Mouse (Mus musculus) neutrophil, adult 83 days (primary cell): Measurements from ENCODE around the gene Rpl3l. TPM values are rescaled to one million over a fixed set of nuclear protein-coding genes. Genes with fewer than 3 reads are reported as not detected.

Experiments
- total RNA-seq, 2 experiments: library from RNA; stranded (reverse); gene quantifications; one replicate each; pipeline ENCODE4 v1.2.4; 2023

Gene Rpl3l
- 1 to 10 TPM; 1.0 to 1.2 TPM for total RNA-seq

DNA sequence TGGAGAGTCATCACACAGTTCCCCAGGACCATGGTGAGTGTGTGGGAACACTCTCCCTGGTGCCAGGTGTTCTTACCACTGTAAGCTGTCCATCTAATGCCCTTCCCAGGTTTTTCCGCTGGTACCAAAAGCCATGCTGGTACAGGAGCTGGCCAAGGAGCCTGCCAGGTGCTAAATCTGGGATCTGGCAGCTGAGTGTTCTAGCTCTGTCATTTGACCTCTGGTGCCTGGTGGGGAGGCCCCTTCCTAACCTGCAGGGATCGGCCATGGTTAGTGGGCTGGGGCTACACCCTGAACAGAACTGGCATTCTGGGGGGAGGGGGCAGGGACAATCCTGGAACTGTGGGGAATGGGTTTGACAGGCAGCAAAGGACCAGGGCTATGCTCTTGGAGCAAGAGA lies at the start of gene Rpl3l:
Gene Rpl3l (plus strand): TSS at position 203 of the 400 bp plus-strand sequence.

DNA sequence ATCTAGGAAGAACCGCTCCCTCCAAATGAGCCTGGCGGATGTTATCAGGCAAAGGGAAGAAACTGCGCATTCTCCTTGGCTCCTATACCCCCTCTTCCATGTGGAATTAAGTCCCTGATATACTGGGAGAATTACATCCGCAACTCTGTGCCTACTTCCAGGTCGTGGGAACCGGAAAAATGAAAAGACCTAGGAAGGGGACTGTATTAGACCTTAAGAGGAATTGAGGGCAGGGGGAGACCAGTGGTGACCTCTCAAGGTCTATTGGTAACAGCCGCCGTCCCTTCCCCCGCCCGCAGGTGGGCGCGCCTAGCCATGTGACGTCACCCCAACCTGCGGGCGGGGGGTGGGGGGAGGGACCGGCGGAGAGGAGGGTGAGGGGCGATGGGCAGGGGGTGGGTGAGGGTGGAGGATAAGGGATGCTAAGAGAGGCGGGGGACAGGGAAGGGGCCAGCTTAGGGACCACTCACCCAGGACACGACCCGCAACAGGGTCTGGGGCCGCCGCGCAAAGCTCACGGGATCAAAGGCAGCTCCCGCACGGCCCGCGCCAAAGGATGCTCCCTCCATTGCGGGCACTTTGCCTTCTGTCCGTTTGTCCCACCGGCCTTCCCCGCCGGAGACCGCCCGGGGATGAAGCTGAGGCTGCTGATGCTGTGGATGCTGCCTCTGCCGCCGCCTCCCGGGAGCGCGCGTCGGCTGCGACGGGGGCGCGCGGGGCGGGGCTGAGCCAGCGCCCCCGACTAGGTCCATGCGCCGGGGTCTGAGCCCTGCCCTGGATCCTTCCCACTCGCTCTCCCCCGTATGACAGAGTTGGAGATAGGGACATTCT lies 38.2 kb upstream of the Rpl3l start, which contains the start of gene Syngr3:
Gene Syngr3 (minus strand): TSS at position 705 of the 831 bp plus-strand sequence.

DNA sequence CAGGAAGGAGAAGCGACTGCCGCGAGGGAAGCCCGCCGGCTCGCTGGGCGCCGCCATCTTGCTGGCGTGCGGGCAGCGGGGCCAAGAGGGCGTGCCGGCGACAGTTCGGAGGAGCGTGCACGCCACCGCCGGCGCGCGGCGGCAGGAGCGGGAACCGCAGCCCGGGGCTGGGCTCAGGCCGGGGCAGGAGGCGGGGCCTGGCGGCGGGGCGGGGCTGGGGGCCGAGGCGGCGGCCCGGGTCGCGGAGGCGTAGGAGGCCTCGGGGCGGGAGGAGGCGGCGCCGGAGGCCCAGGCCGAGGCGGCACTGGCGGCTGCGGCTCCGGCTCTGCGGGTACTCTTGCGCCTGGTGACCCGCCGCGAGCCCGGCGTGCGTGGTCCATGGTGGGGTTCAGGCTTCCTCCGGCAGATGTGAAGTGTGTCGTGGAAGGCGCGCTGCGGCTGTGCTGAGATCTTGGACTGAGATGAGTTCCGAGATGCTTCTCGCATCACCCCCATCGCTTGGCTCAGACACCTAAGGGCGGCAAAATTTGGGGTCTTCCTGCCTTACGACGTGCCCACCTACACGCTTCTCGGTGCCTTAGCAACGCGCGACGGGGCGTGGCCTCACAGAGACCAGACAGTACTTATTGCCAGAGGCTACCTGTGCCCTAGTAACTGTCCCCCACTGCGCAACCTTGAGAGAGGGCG lies 31.5 kb upstream of the Rpl3l start, which contains the start of the genes Gfer and Noxo1:
Gene Gfer (minus strand): TSS at position 146 of the 687 bp plus-strand sequence.
Gene Noxo1 (plus strand): TSS at position 224 of the 687 bp plus-strand sequence.

GRCm38 (mm10) chr17:24706982-24707800 lies 20.4 kb upstream of the Rpl3l start, which contains the start of gene Tbl3:
Gene Tbl3, minus strand, starts transcription at chr17:24707660.

GRCm38 (mm10) chr17:24717943-24718342 lies 9.7 kb upstream of the Rpl3l start, which contains the start of the genes Rnf151 and Rps2:
Gene Rnf151, minus strand, starts transcription at chr17:24718063.
Gene Rps2, plus strand, starts transcription at chr17:24718116.

GRCm38 (mm10) chr17:24724184-24724583 lies 3.4 kb upstream of the Rpl3l start, which contains the start of gene Ndufb10:
Gene Ndufb10, minus strand, starts transcription at chr17:24724478.

GRCm38 (mm10) chr17:24736330-24737051 lies 8.9 kb downstream of the Rpl3l start, which contains the start of gene Msrb1:
Gene Msrb1, plus strand, starts transcription at chr17:24736642.

DNA sequence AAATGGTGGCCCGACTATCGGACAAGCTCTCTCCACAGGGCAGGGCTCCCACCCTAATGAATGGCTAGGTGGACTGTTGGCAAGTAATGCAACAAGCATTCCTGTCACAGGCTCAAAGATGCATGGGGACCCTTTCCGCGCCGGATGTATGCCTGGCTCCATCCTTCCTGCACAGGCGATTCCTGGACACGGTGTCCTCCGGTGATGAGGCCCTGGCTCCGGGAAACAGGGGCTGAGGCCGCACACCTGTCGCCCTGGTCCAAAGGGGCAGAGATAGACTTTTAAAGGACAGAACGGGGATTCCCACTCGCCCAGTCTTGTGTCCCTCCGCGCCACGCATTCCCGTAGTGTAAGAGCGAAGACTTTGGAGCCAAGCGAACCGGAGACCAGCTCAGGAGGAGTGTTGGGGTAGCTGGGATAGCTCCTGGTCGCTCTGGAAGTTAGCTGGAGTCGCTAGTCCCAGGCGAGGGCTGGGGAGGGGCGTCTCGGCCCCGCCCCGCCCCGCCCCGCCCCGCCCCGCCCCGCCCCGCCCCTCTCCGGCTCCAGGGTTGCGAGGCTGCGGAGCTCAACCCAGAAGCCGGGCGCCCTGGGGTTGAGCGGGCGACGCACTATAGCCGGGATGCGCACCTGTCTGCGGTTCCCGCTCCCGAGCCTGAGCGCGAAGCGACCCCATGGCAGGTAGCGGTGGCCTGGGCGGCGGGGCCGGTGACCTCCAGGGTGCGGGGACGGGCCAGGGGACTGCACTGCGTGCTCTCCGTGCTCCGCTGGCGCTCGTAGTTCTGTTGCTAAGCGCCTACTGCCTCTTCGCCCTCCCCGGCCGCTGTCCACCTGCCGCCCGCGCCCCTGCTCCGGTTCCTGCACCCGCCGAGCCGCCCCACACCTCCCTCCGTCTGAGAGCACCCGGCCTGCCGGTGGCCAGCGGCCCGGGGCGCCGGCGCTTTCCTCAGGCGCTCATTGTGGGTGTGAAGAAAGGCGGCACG lies 25.1 kb downstream of the Rpl3l start, which contains the start of gene Hs3st6:
Gene Hs3st6 (plus strand): TSS at position 574 of the 980 bp plus-strand sequence.

Other genes starting within 250 kb of the Rpl3l start
- 10 to 100 TPM; 46.7 to 47.8 TPM for gene Mlst8, start 248.7 kb upstream of the Rpl3l start, total RNA-seq
- not detected for gene Caskin1, start 239.2 kb upstream of the Rpl3l start, total RNA-seq
- gene Traf7, start 199.9 kb upstream of the Rpl3l start, total RNA-seq = 100 to 1,000 TPM; 130 to 144 TPM
- 1 to 10 TPM in 1 of 2 experiments, under 1 TPM in 1; 0.42 to 1.2 TPM for gene Rab26, start 193.6 kb upstream of the Rpl3l start, total RNA-seq
- 10 to 100 TPM; 18.7 TPM for gene Pkd1, start 178.0 kb upstream of the Rpl3l start, total RNA-seq
- gene Tsc2, start 95.2 kb upstream of the Rpl3l start, total RNA-seq = 10 to 100 TPM; 40.6 to 46.9 TPM
- gene Nthl1, start 95.1 kb upstream of the Rpl3l start, total RNA-seq = 1 to 10 TPM; 1.0 to 3.5 TPM
- gene Slc9a3r2, start 77.5 kb upstream of the Rpl3l start, total RNA-seq = 1 to 10 TPM; 2.0 to 2.9 TPM
- gene Npw, start 69.4 kb upstream of the Rpl3l start, total RNA-seq = not detected
- 10 to 100 TPM; 26.5 to 28.8 TPM for gene Zfp598, start 58.1 kb upstream of the Rpl3l start, total RNA-seq
- gene Syngr3, start 37.9 kb upstream of the Rpl3l start, total RNA-seq = under 1 TPM in 1 of 2 experiments, not detected in 1; 0.20 TPM
- gene Gfer, start 31.7 kb upstream of the Rpl3l start, total RNA-seq = 1 to 10 TPM; 7.9 to 9.0 TPM
- gene Noxo1, start 31.6 kb upstream of the Rpl3l start, total RNA-seq = 1 to 10 TPM; 1.8 to 2.2 TPM
- gene Tbl3, start 20.2 kb upstream of the Rpl3l start, total RNA-seq = 10 to 100 TPM; 12.1 to 16.7 TPM
- not detected for gene Rnf151, start 9.8 kb upstream of the Rpl3l start, total RNA-seq
- gene Rps2, start 9.7 kb upstream of the Rpl3l start, total RNA-seq = 100 to 1,000 TPM; 644 to 709 TPM
- gene Ndufb10, start 3.3 kb upstream of the Rpl3l start, total RNA-seq = 10 to 100 TPM; 71.6 to 74.1 TPM
- gene Msrb1, start 8.8 kb downstream of the Rpl3l start, total RNA-seq = 1,000 to 10,000 TPM; 1,053 to 1,152 TPM
- gene Hs3st6, start 25.2 kb downstream of the Rpl3l start, total RNA-seq = under 1 TPM in 1 of 2 experiments, not detected in 1; 0.66 TPM
- not detected for gene Meiob, start 76.5 kb downstream of the Rpl3l start, total RNA-seq
- gene Hagh, start 112.3 kb downstream of the Rpl3l start, total RNA-seq = 10 to 100 TPM; 49.6 to 49.7 TPM
- gene Fahd1, start 122.5 kb downstream of the Rpl3l start, total RNA-seq = 1 to 10 TPM; 5.1 to 6.5 TPM
- gene Igfals, start 138.2 kb downstream of the Rpl3l start, total RNA-seq = under 1 TPM; 0.15 to 0.42 TPM
- 10 to 100 TPM; 36.0 to 39.5 TPM for gene Nubp2, start 158.5 kb downstream of the Rpl3l start, total RNA-seq
- 10 to 100 TPM; 20.6 to 24.6 TPM for gene Spsb3, start 158.8 kb downstream of the Rpl3l start, total RNA-seq
- 10 to 100 TPM; 11.7 to 16.5 TPM for gene Eme2, start 167.3 kb downstream of the Rpl3l start, total RNA-seq
- gene Mrps34, start 167.3 kb downstream of the Rpl3l start, total RNA-seq = 10 to 100 TPM; 14.6 to 18.9 TPM
- gene Nme3, start 168.7 kb downstream of the Rpl3l start, total RNA-seq = 10 to 100 TPM; 15.6 to 23.0 TPM
- 10 to 100 TPM; 61.9 to 68.8 TPM for gene Mapk8ip3, start 209.2 kb downstream of the Rpl3l start, total RNA-seq
- gene Jpt2, start 232.9 kb downstream of the Rpl3l start, total RNA-seq = 10 to 100 TPM; 36.4 to 38.8 TPM